In genomic region chr3:92998691-92999090, GRCm38 (mm10) we compare ENCODE assay signal across 9 mouse cellular contexts. TPM values are rescaled to one million over a fixed set of nuclear protein-coding genes. Genes with fewer than 3 reads are reported as not detected.
DNase-seq lines count a peak whose midpoint lies in the region; ATAC-seq lines count a peak whose summit lies in the region.
"Had no signal": no experiment of that assay in that cellular context is flagged by ENCODE, and none has a peak within 500 bp of the region (broad histone marks: within the 10 kb centered on the region; RNA-seq: fewer than 3 reads in every experiment).

No protein-coding gene starts in this region.

- DNase-seq in ES-CJ7 (ENCODE audit: low read depth, low spot score), result peak; percentile 64
- peak; percentile 11 for DNase-seq in c-Kit-positive CD71-positive TER-119-negative erythroid progenitor cells, embryonic 14.5 days (ENCODE audit: low read depth)
- DNase-seq in forebrain, embryonic 14.5 days (ENCODE audit: low spot score), result peak; percentile 89
- peak; percentile 83 for DNase-seq in hindbrain, embryonic 11.5 days (ENCODE audit: low spot score)
- DNase-seq in layer of hippocampus, adult 9-10 months (ENCODE audit: low spot score), result peak; percentile 39
- DNase-seq in lung, postnatal 10 days, result peak; percentile 73
- DNase-seq in retina, postnatal 7 days (ENCODE audit: low read depth, low spot score), result peak; percentile 20

- no peak overlapping the region for H3K27ac ChIP-seq in forebrain, embryonic 14.5 days (ENCODE audit: low read depth, low read length)
- no peak overlapping the region for H3K27ac ChIP-seq in hindbrain, embryonic 11.5 days (ENCODE audit: low read depth, low read length)
- H3K27ac ChIP-seq: embryonic facial prominence, embryonic 15.5 days had no signal

- H3K4me2 ChIP-seq in forebrain, embryonic 14.5 days (ENCODE audit: low read length), result no peak overlapping the region
- H3K4me2 ChIP-seq in hindbrain, embryonic 11.5 days (replicated peaks; ENCODE audit: low read depth, low read length), result no peak overlapping the region
- H3K4me2 ChIP-seq: embryonic facial prominence, embryonic 15.5 days had no signal

- H3K4me1 ChIP-seq in forebrain, embryonic 14.5 days (ENCODE audit: control insufficient read depth, insufficient read depth, low read length), result no peaks in the 10 kb centered on the region
- no peaks in the 10 kb centered on the region for H3K4me1 ChIP-seq in hindbrain, embryonic 11.5 days (replicated peaks; ENCODE audit: control insufficient read depth, insufficient read depth, low read length)
- H3K4me1 ChIP-seq: embryonic facial prominence, embryonic 15.5 days had no signal

- H3K9me3 ChIP-seq in forebrain, embryonic 14.5 days (replicated peaks; ENCODE audit: control insufficient read depth, low read length), result no peaks in the 10 kb centered on the region
- H3K9me3 ChIP-seq in hindbrain, embryonic 11.5 days (ENCODE audit: control insufficient read depth, low read length), result no peaks in the 10 kb centered on the region
- H3K9me3 ChIP-seq: embryonic facial prominence, embryonic 15.5 days had no signal

- no peaks in the 10 kb centered on the region for H3K36me3 ChIP-seq in forebrain, embryonic 14.5 days (ENCODE audit: control insufficient read depth, insufficient read depth, low read length)
- H3K36me3 ChIP-seq in hindbrain, embryonic 11.5 days (ENCODE audit: control insufficient read depth, insufficient read depth, low read length), result no peaks in the 10 kb centered on the region
- H3K36me3 ChIP-seq: embryonic facial prominence, embryonic 15.5 days had no signal

- peak; percentile 89 for ATAC-seq in forebrain, embryonic 14.5 days
- peak; percentile 91 for ATAC-seq in hindbrain, embryonic 11.5 days (ENCODE audit: low FRiP score)
- no peak for ATAC-seq in monocyte, adult 5-6 weeks (replicated peaks; ENCODE audit: insufficient number of reproducible peaks, low FRiP score, low TSS enrichment, poor library complexity, severe bottlenecking)

- no peak overlapping the region for H3K9ac ChIP-seq in forebrain, embryonic 14.5 days (ENCODE audit: low read length)
- H3K9ac ChIP-seq in hindbrain, embryonic 11.5 days (ENCODE audit: low read depth, low read length), result no peak overlapping the region
- H3K9ac ChIP-seq: embryonic facial prominence, embryonic 15.5 days had no signal

- H3K27me3 ChIP-seq in forebrain, embryonic 14.5 days (replicated peaks; ENCODE audit: control insufficient read depth, insufficient read depth, low read length), result no peaks in the 10 kb centered on the region
- no peaks in the 10 kb centered on the region for H3K27me3 ChIP-seq in hindbrain, embryonic 11.5 days (ENCODE audit: control insufficient read depth, insufficient read depth, low read length)
- H3K27me3 ChIP-seq: embryonic facial prominence, embryonic 15.5 days had no signal

- WGBS in forebrain, embryonic 14.5 days, result 4% methylated on average over 7 of the region's 7 CpGs
- 5% methylated on average over 7 of the region's 7 CpGs for WGBS in hindbrain, embryonic 11.5 days

- H3K4me3 ChIP-seq in forebrain, embryonic 14.5 days (ENCODE audit: low read depth, low read length), result no peak overlapping the region
- H3K4me3 ChIP-seq in hindbrain, embryonic 11.5 days (ENCODE audit: low read depth, low read length), result no peak overlapping the region
- H3K4me3 ChIP-seq: embryonic facial prominence, embryonic 15.5 days had no signal

RNA-seq across cellular contexts. Expression of gene Lce3f, which starts 6.7 kb away (rescaled TPM):
- polyA plus RNA-seq in forebrain, embryonic 14.5 days (2014; fragmentation: Nextera tagmentation; extraction: Ambion mirVana), result not detected in 2 replicates
- polyA plus RNA-seq in hindbrain, embryonic 11.5 days (2014; fragmentation: Nextera tagmentation; extraction: Ambion mirVana), result not detected in 2 replicates
- not detected in 3 replicates for total RNA-seq in monocyte, adult 5-6 weeks (2017)

RNA-seq across cellular contexts. Expression of gene Crct1, which starts 16.8 kb away (rescaled TPM):
- polyA plus RNA-seq in forebrain, embryonic 14.5 days (2014; fragmentation: Nextera tagmentation; extraction: Ambion mirVana), result 0.25 TPM in 1 of 2 replicates, not detected in the other
- polyA plus RNA-seq in hindbrain, embryonic 11.5 days (2014; fragmentation: Nextera tagmentation; extraction: Ambion mirVana), result 0.59 and 0.66 TPM in 2 replicates
- not detected in 3 replicates for total RNA-seq in monocyte, adult 5-6 weeks (2017)

RNA-seq across cellular contexts. Expression of gene Lce1m, which starts 20.2 kb away (rescaled TPM):
- not detected in 2 replicates for polyA plus RNA-seq in forebrain, embryonic 14.5 days (2014; fragmentation: Nextera tagmentation; extraction: Ambion mirVana)
- polyA plus RNA-seq in hindbrain, embryonic 11.5 days (2014; fragmentation: Nextera tagmentation; extraction: Ambion mirVana), result not detected in 2 replicates
- not detected in 3 replicates for total RNA-seq in monocyte, adult 5-6 weeks (2017)

RNA-seq across cellular contexts. Expression of gene Lce3e, which starts 31.8 kb away (rescaled TPM):
- not detected in 2 replicates for polyA plus RNA-seq in forebrain, embryonic 14.5 days (2014; fragmentation: Nextera tagmentation; extraction: Ambion mirVana)
- polyA plus RNA-seq in hindbrain, embryonic 11.5 days (2014; fragmentation: Nextera tagmentation; extraction: Ambion mirVana), result not detected in 2 replicates
- total RNA-seq in monocyte, adult 5-6 weeks (2017), result not detected in 3 replicates

RNA-seq across cellular contexts. Expression of gene Lce3d, which starts 41.5 kb away (rescaled TPM):
- polyA plus RNA-seq in forebrain, embryonic 14.5 days (2014; fragmentation: Nextera tagmentation; extraction: Ambion mirVana), result not detected in 2 replicates
- not detected in 2 replicates for polyA plus RNA-seq in hindbrain, embryonic 11.5 days (2014; fragmentation: Nextera tagmentation; extraction: Ambion mirVana)
- not detected in 3 replicates for total RNA-seq in monocyte, adult 5-6 weeks (2017)

Comparison
In these comparisons a context has a peak if more than half of its experiments do, and no peak if none do; other contexts are left out.
1. DNase-seq: peak in every context shown above with its lines; median percentile 89 in forebrain, embryonic 14.5 days; 83 in hindbrain, embryonic 11.5 days; 73 in lung, postnatal 10 days; 64 in ES-CJ7; 39 in layer of hippocampus, adult 9-10 months; 20 in retina, postnatal 7 days; 11 in c-Kit-positive CD71-positive TER-119-negative erythroid progenitor cells, embryonic 14.5 days.